Mouse (Mus musculus) inflammation-experienced regulatory T-cells, adult 6 months (primary cell): ENCODE measurements around the gene Hoxb7. TPM values are rescaled to one million over a fixed set of nuclear protein-coding genes. Genes with fewer than 3 reads are reported as not detected.

ENCODE experiments used
- ATAC-seq: one replicate; pipeline ENCODE4 v1.8.0; 2017
- polyA plus RNA-seq, 3 experiments: library from polyadenylated mRNA; unstranded; fragments of 100-300 nt; shearing (Covaris generic); gene quantifications; one replicate each; pipeline ENCODE4 v1.2.1; 2017

Gene Hoxb7
- polyA plus RNA-seq, 3 experiments from 2014 or later: not detected

- ATAC-seq: peak; percentile 7
Measured at GRCm38 (mm10) chr11:96317608-96318367, 31.4 kb downstream of the Hoxb7 start, which contains the start of gene Hoxb4. Gene Hoxb4, plus strand, starts transcription at chr11:96318267.

GRCm38 (mm10) chr11:96318368-96319070 lies 32.1 kb downstream of the Hoxb7 start:
- ATAC-seq: peak; percentile 79

DNA sequence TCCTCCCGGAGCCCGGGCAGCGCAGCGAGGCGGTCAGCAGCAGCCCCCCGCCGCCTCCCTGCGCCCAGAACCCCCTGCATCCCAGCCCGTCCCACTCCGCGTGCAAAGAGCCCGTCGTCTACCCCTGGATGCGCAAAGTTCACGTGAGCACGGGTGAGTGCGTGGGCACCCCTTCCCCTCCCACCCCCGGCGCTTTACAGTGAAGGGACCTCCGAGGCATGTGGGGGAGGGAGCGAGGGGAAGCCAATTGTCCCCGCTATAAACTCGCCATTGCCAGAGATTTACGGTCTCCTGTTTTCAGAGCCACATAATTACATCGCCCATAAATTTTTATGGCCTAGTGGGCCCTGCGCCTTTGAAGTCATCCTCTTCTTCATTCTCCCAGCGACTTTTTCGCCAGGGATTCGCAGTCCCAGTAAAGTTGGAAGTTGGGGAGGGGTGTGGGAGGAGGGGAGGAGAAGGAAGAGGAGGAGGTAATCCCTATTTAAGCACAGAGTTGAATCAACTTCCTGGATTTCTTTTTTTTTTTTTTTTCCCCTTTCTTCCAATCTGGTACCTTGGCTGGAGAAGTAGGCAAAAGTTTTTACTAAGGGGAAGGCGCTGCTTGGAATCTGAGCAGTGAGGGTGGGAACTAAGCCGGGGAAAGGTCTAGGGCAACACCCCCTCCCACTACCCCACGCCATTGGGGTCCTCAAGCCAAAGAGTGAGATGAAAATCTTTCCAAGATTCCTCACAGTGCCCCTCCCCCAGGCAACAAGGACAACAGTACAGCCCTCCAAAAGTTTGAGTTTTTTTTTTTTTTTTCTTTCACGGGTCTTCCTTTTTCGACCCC lies 32.9 kb downstream of the Hoxb7 start:
- ATAC-seq: no peak

GRCm38 (mm10) chr11:96319910-96320309 lies 33.5 kb downstream of the Hoxb7 start:
- no peak for ATAC-seq

GRCm38 (mm10) chr11:96320688-96321087 lies 34.3 kb downstream of the Hoxb7 start:
- no peak for ATAC-seq

DNA sequence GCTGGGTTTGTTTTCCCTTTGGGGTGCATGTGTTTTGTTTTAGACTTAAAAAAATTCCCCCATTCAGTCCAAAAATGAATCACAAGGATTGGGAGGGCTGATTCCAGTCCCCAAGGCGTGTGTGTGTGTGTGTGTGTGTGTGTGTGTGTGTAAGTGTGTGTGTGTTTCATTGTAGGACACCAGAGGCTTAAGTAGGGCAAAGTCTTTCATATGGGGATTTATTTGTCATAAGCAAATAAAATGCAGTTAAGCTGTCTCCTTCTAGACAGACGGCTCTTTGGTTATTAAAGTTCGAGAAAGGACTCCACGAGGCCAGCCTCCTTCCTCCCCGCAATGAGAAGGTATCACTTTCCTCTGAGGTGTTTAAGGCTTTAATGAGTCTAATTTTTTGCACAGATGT lies 35.4 kb downstream of the Hoxb7 start:
- no peak for ATAC-seq

DNA sequence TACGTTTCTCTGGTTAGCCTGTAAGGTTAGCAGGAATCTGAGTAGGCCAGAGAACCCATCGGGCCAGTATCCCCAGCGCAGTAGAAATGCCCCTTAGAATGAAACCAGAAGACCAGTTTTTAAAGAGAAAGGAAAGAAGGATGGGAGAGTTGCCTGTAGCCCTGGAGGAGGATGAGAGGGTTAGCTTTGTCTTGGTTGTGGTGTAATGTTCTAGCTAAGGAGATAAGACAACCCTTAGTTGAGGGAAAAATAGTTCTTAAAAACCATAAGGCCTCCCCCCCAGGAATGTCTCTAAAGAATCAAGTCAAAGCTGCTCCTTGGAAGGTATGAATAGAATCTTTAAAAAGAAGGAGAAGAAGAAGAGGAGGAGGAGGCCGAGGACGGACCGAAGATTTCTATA lies 36.3 kb downstream of the Hoxb7 start:
- ATAC-seq: no peak

GRCm38 (mm10) chr11:96323154-96323553 lies 36.7 kb downstream of the Hoxb7 start, which contains the start of gene Hoxb3:
Gene Hoxb3, plus strand, starts transcription at chr11:96323326.
- no peak for ATAC-seq

DNA sequence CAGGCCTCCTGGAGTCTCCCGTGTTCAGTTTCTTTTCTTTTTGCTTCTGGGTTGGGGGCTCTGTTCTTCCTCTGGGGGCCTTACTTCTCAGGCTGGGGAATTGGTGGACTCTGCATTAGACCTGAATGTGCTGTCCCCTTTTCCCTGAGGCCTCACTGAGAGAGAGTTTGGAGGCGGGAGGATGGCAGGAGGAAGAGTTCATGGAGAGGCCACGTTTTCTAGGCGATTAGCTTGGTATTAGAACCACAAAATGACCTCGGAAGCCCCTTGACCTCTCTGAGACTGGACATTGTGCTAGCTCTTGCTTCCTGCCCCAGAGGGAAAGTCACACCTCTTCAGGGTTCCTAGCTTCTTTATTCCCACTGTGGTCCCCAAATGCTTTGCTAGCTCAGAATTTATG lies 37.7 kb downstream of the Hoxb7 start:
- ATAC-seq: no peak

DNA sequence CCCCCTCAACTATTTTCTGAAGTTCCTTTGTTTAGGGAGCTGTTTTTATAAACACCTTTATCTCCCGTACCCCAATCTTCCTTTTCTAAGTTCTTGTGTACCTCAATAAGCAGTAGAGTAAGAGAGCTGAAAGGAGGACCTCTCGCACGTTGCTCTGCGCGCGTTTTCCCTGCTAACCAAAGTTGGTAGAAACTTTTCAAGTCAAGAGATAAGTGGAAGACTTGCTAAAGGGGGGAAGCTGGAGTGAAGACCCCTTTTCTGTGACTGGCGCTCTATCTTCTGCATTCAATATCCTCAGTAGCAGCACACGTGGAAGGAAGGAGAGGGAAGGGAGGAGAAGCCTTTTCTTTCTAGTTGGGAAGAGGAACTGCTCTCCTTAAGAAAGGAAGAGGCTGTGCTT lies 38.5 kb downstream of the Hoxb7 start:
- no peak for ATAC-seq

DNA sequence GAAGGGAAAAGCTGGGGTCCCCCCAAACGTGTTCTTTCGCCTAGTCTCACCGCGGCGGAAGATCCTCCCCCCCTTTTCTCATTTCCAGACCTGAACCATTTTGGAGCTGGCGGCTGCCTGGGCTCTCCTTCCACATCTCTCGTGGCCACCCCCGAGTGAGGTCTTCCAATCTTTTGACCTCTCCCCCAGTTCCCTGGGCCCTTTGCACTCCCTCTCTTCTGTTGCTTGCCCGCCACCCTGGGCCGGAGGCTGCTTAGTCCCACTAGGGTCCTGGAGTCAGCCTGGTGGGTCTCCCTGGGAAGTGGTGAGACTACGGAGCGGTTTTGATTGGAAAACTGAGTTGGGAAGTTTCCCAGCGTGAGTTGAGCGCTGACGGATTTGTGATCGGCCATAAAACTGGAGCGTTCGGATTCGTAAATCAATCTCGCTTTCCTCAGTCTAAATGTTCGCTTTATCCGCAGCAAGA lies 39.4 kb downstream of the Hoxb7 start:
- ATAC-seq: no peak

DNA sequence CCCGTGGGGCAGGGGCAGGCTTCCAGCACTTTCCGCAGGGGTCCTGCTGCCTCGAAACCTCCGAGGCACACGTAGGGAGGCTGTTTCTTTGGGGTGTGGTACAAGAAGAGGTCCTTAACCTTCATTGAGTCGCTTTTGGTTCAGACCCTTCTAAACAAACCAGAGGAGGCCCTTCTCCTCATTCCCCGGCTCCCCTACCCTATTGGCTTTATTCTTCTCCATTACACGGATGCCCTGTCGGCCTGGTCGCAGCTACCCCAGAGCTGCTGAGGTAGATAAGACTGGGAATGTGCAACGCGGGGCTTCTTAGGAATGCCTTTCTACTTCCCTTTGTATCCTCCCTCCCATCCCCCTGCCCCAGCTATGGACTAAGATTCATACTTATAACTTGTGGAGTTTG lies 40.3 kb downstream of the Hoxb7 start:
- ATAC-seq: no peak

- ATAC-seq: no peak
Measured at GRCm38 (mm10) chr11:96327122-96327521, 40.7 kb downstream of the Hoxb7 start.

- no peak for ATAC-seq
Measured at GRCm38 (mm10) chr11:96327750-96328149, 41.3 kb downstream of the Hoxb7 start.

DNA sequence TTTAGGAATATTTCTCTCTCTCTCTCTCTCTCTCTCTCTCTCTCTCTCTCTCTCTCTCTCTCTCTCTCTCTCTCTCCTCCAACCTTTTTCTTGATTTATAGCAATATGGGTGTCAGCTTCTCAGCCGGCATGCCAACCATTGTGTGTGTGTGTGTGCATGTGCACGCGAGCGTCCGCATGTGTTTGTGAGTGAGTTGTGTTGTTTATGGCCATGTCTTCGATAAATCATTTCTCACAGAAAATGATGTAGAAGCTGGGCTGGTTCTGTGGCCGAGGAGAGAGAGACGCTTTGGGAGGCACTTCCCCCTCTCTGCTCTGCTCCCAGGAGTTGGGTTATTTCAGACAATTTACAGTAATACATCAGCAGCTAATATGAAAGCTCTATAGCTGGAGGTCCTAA lies 42.2 kb downstream of the Hoxb7 start:
- ATAC-seq: no peak

- ATAC-seq: no peak
Measured at GRCm38 (mm10) chr11:96332105-96332504, 45.7 kb downstream of the Hoxb7 start.

GRCm38 (mm10) chr11:96332618-96333032 lies 46.2 kb downstream of the Hoxb7 start:
- ATAC-seq: no peak

- ATAC-seq: no peak
Measured at GRCm38 (mm10) chr11:96333241-96334001, 47.0 kb downstream of the Hoxb7 start.

- ATAC-seq: no peak
Measured at GRCm38 (mm10) chr11:96334002-96334364, 47.6 kb downstream of the Hoxb7 start.

- no peak for ATAC-seq
Measured at GRCm38 (mm10) chr11:96334998-96335397, 48.6 kb downstream of the Hoxb7 start.

- no peak for ATAC-seq
Measured at GRCm38 (mm10) chr11:96336597-96336996, 50.2 kb downstream of the Hoxb7 start.

DNA sequence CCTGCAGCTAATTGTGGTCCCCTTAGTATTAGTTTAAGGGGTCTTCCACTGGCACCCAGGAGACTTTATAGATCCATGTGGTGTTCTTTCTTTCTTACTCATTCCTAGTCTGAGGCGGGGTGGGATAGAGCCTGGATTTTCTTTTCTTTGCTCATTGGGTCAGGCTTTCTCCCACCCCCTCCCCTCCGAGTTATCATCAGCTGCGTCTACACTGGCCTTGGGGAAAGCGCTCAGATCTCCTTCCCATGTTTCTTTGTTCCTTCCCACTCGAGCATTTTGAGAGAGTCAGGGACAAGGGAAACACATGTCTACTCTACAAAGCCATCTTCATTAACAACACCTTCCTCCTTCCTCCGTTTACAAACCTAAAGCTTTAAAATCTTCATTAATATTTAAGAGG lies 50.6 kb downstream of the Hoxb7 start:
- ATAC-seq: no peak
